Mouse (Mus musculus) C2C12 (cell line): ENCODE data around the gene Scaf1.

Source experiments
- CEBPB ChIP-seq: IDR thresholded peaks from one replicate; pipeline ENCODE4 v1.6.1; 2011; ENCODE audit warnings: low read depth, mild to moderate bottlenecking, control low read depth, moderate library complexity
- CTCF ChIP-seq: IDR thresholded peaks from one replicate; pipeline ENCODE4 v1.5.1; 2011; ENCODE audit not compliant: control insufficient read depth, insufficient read depth, insufficient read length
- FOSL1 ChIP-seq: IDR thresholded peaks from one replicate; pipeline ENCODE4 v1.8.0; 2011; ENCODE audit warnings: mild to moderate bottlenecking, low read length; ENCODE audit not compliant: poor library complexity, insufficient read depth, severe bottlenecking
- MAX ChIP-seq: IDR thresholded peaks from one replicate; pipeline ENCODE4 v1.6.1; 2011; ENCODE audit warnings: mild to moderate bottlenecking, control low read depth
- MYOD1 ChIP-seq: IDR thresholded peaks from one replicate; pipeline ENCODE4 v1.6.1; 2011; ENCODE audit warnings: low read depth; ENCODE audit not compliant: control insufficient read depth, insufficient read length

DNA sequence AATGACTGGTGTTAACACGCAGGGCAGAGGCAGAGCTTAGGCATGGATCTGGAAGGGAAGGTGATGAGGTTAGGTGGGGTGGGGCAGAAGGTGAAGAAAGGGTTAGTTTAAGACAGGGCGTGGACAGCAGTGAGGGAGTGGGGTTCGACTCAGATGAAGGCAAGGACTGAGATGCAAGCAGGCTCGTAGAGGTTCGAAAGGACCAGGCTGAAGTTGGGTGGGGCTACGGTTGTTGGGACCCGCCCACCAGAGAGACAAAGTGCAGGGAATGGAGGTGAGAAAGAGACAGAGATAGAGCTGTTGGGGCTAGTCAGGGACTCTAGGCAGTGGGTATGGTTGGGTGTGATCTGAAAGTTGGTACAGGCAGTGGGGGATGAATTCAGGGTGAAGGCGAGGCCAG, 53.8 kb downstream of the Scaf1 start:
- no peak for TF ChIP-seq CTCF
- no peak for TF ChIP-seq FOSL1
- no peak for TF ChIP-seq CEBPB
- TF ChIP-seq MAX: no peak
- no peak for TF ChIP-seq MYOD1
